Mouse (Mus musculus) kidney, postnatal 0 days (tissue): ENCODE results near the gene Tenm4. TPM values are rescaled to one million over a fixed set of nuclear protein-coding genes. Genes with fewer than 3 reads are reported as not detected.

Experiments used
- ATAC-seq: fragments of 200-750 bp; cut with Nextera tagmentation; replicated peaks from 2 replicates; pipeline ENCODE4 v1.8.0; 2017; ENCODE audit warnings: low read depth, moderate number of reproducible peaks, moderate TSS enrichment, moderate library complexity; ENCODE audit not compliant: low FRiP score
- DNase-seq: peaks from one replicate; pipeline ENCODE4 v3.0.0-alpha.2; 2016; ENCODE audit warnings: low spot score
- H3K27ac ChIP-seq: fragments of 300-500 bp; sonication (generic); 2 replicates; pipeline ENCODE4 v1.5.1; 2014; ENCODE audit warnings: mild to moderate bottlenecking
- H3K27me3 ChIP-seq: fragments of 300-500 bp; sonication (generic); 2 replicates; pipeline ENCODE4 v1.6.1; 2014; ENCODE audit warnings: low read length, mixed read lengths; ENCODE audit not compliant: insufficient read depth
- H3K36me3 ChIP-seq: fragments of 300-500 bp; sonication (generic); 2 replicates; pipeline ENCODE4 v1.6.1; 2014; ENCODE audit warnings: low read length, mixed read lengths; ENCODE audit not compliant: insufficient read depth
- H3K4me1 ChIP-seq: fragments of 300-500 bp; sonication (generic); replicated peaks from 2 replicates; pipeline ENCODE4 v1.6.1; 2014; ENCODE audit warnings: antibody characterized with exemption, low read length, mixed read lengths; ENCODE audit not compliant: insufficient read depth
- H3K4me2 ChIP-seq: fragments of 300-500 bp; sonication (generic); 2 replicates; pipeline ENCODE4 v1.6.1; 2014; ENCODE audit warnings: mild to moderate bottlenecking, low read length, moderate library complexity, mixed read lengths
- H3K4me3 ChIP-seq: fragments of 300-500 bp; sonication (generic); replicated peaks from 2 replicates; pipeline ENCODE4 v1.5.1; 2014; ENCODE audit warnings: low read depth, low read length
- H3K9ac ChIP-seq: fragments of 300-500 bp; sonication (generic); 2 replicates; pipeline ENCODE4 v1.6.1; 2014; ENCODE audit warnings: low read depth, low read length
- H3K9me3 ChIP-seq: fragments of 300-500 bp; sonication (generic); replicated peaks from 2 replicates; pipeline ENCODE4 v1.6.1; 2016; ENCODE audit warnings: low read length, inconsistent platforms, mixed read lengths
- CTCF ChIP-seq: IDR thresholded peaks from 2 replicates; pipeline ENCODE4 v1.5.1; 2016; ENCODE audit warnings: antibody characterized with exemption, low read depth, mild to moderate bottlenecking, moderate library complexity
- WGBS: fragments of 180-500 bp; shearing (Covaris S2); extraction: QIAGEN DNeasy Blood & Tissue Kit; methylation state at CpG from one replicate; pipeline ENCODE4 v1.1.7; 2014; 5-methylcytosine and 5-hydroxymethylcytosine counted together
- polyA plus RNA-seq: library from polyadenylated mRNA; unstranded; fragments of >200 nt; fragmentation: Nextera tagmentation; extraction: Ambion mirVana; gene quantifications from 2 replicates; pipeline ENCODE4 v1.2.1, GENCODE M21; 2015

Tenm4 gene
- polyA plus RNA-seq, 1 experiment from 2014 or later, result 22.6 TPM

GRCm38 (mm10) chr7:96154025-96154424 lies 17.0 kb upstream of the Tenm4 start:
- no peak overlapping the region for H3K27ac ChIP-seq
- no peak for ATAC-seq

DNA sequence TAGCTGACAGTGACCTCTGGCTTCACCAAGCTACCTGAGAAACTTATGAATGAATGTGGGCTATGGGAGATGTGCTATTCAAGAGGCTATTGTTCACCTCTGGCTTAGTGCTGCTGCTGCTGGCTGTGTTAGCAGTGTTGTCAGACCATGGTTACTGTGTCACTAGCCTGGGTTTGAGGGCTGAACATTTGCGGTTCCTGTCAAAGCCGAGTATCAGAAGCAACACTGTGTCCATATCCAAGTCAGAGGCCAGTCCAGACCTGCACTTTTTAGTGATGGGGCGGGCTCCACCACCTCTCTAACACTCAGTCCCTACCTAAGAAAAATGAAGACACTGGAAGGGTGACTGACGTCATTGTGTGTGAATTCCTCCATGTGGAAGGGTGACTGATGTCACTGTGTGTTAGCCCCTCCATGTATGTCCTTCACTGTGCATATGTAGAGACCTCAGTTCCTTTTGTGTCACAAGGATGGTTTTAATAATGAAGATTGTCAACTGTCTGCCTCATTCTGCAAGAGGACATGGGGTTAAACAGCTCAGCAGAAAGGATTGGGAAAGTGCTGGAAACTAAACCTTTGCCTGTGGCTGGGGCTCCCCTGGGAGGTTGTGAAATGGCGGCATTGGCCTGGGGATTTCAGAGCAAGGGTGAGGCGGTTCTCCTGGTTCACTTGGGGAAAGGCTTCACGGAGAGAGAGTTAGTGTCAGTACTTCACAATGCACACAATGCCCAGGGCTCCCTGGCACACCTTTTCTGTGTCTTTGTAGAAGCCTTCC lies 14.4 kb upstream of the Tenm4 start:
- no peak for ATAC-seq
- H3K4me2 ChIP-seq, result no peak overlapping the region
- H3K27me3 ChIP-seq, result no peaks in the 10 kb centered on the region
- 0 out of 2 replicates have a peak, but pooled peaks cover 3% of the 10 kb centered on the region for H3K4me1 ChIP-seq
- no peak for DNase-seq
- H3K36me3 ChIP-seq, result no peaks in the 10 kb centered on the region
- H3K4me3 ChIP-seq, result no peak overlapping the region
- no peak overlapping the region for H3K9ac ChIP-seq
- no peak for TF ChIP-seq CTCF
- no peaks in the 10 kb centered on the region for H3K9me3 ChIP-seq
- no peak overlapping the region for H3K27ac ChIP-seq
- 81% methylated on average over 7 of the region's 7 CpGs for WGBS

More at GRCm38 (mm10) chr7:96154025-96154424, 17.0 kb upstream of the Tenm4 start:
- Histone ChIP-seq H3K9ac (no peak overlapping the region), H3K4me1 (0 out of 2 replicates have a peak, but pooled peaks cover 3% of the 10 kb centered on the region), H3K36me3 (no peaks in the 10 kb centered on the region), H3K9me3 (no peaks in the 10 kb centered on the region), H3K4me3 (no peak overlapping the region), H3K27me3 (no peaks in the 10 kb centered on the region), H3K4me2 (no peak overlapping the region)
- 89% methylated on average over 3 of the region's 3 CpGs for WGBS
- no peak for DNase-seq
- no peak for TF ChIP-seq CTCF

DNA sequence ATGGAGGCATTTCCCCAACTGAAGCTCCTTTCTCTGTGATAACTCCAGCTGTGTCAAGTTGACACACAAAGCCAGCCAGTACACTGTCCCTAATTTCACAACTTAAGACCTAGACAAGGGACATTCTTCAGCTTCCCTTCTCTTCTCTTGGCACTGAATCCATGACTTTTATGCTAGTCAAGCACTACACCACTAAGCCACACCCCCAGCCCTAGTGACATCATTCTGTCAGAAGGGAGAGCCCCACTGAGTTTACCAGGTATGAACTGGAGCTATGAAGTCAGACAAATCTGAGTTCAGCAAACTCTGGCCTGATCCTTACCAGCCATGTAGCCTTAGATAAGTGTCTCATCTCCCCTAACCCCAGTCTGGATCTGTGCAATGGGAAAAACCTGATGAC lies 6.9 kb upstream of the Tenm4 start:
- Histone ChIP-seq H3K27ac (no peak overlapping the region), H3K4me3 (no peak overlapping the region), H3K4me2 (no peak overlapping the region), H3K27me3 (no peaks in the 10 kb centered on the region), H3K36me3 (no peaks in the 10 kb centered on the region), H3K9me3 (no peaks in the 10 kb centered on the region), H3K9ac (no peak overlapping the region), H3K4me1 (no peaks in the 10 kb centered on the region)
- ATAC-seq (no peak), DNase-seq (no peak)
- TF ChIP-seq CTCF, result no peak

DNA sequence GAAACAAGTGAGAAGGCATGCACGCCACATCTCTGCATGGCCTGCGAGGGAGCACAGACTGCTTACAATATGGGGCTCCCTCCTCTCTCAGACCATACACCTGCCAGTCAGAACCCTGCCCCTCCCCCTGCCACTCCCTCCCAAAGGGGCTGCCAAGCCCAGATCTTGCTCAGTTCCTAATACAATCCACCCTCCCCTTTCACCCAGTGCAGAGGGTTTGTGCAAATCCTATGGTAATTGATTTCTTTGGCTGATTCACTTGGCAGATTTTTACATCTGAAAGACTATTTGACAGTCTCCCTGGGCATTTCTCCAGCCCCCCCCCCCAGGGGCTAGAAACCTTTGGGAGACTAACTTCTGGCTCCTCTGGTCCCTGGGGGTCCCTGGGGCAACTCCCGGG lies 2.1 kb upstream of the Tenm4 start:
- Histone ChIP-seq H3K4me1 (no peaks in the 10 kb centered on the region), H3K4me3 (no peak overlapping the region), H3K9ac (no peak overlapping the region), H3K27ac (no peak overlapping the region), H3K9me3 (no peaks in the 10 kb centered on the region), H3K27me3 (no peaks in the 10 kb centered on the region), H3K36me3 (no peaks in the 10 kb centered on the region), H3K4me2 (no peak overlapping the region)
- no peak for TF ChIP-seq CTCF
- 55% methylated on average over 3 of the region's 3 CpGs for WGBS
- DNase-seq (no peak), ATAC-seq (peak; percentile 57; the same call in 1 of the 2 replicates)

DNA sequence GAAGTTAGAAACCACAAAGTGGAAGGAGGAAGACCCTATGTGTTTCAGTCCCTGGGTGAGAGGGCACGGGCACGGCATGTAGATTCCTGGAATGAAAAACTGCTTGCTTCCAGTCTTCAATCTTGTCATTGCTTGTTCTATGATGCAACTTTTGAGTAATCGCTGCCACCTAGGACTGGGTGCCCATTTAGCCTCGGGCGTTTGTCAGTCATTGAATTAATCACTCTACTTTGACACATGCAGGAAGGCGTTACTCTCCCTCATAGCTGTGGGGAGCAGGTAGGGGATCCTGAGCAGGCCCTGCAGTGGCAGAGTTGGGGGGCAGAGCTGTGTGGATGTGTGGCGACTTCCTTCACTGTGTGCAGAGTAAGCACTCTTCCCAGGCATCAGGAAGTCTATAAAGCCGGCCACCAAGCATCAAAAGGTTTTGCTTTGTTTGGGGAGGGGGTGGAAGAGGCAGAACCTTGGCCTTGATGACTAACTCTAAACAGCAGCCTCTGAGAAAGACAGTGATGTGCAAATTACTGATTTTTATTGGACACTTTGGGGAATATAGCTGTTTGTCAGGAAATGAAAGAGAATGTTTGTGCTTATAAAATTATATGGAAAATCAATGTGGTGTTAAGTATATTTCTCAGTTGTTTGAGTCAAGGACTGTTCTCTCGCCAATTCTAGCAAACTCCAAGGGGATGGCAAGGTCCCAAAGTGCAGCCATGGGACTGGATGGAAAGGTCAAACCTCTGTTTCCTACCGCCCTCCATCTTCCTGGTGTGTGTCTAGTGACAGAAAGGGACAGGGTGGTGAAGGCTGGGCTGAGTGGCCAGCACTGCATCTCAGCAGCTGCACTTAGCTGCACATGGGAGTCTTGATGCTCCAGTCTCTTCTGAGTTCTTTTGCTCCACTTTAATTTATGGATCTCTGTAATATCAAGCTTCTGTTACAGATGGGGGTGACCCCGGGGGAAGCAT lies 834 bp downstream of the Tenm4 start:
- H3K4me1 ChIP-seq, result no peaks in the 10 kb centered on the region
- ATAC-seq (no peak), DNase-seq (no peak)
- no peak overlapping the region for H3K9ac ChIP-seq
- no peak for TF ChIP-seq CTCF
- no peak overlapping the region for H3K4me3 ChIP-seq
- no peaks in the 10 kb centered on the region for H3K9me3 ChIP-seq
- H3K4me2 ChIP-seq, result peak overlapping the region; percentile 8
- no peak overlapping the region for H3K27ac ChIP-seq
- no peaks in the 10 kb centered on the region for H3K36me3 ChIP-seq
- WGBS, result 39% methylated on average over 11 of the region's 11 CpGs
- H3K27me3 ChIP-seq, result no peaks in the 10 kb centered on the region

DNA sequence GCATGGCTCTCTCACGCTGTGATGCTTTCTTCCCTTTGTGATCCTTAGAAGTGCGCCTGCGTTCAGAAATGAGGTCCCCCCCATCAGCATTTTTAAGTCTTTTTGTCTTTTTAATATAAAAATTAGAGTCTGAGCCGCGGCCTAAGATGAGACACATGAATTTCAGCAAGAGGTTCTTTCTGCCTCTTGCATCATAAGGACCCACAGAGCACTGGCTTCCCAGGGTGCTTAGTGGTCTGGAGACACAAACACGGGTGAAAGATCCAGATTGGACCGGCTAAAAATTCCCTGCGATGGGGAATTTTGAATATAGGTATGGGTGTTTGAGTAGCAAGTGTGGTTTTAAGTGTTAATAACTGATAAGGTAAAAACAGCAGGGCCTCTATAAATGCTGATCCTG lies 5.7 kb downstream of the Tenm4 start:
- H3K9ac ChIP-seq, result no peak overlapping the region
- H3K27ac ChIP-seq, result no peak overlapping the region
- H3K27me3 ChIP-seq, result no peaks in the 10 kb centered on the region
- ATAC-seq (no peak), DNase-seq (no peak)
- H3K9me3 ChIP-seq, result no peaks in the 10 kb centered on the region
- H3K4me3 ChIP-seq, result no peak overlapping the region
- H3K36me3 ChIP-seq, result no peaks in the 10 kb centered on the region
- TF ChIP-seq CTCF, result no peak
- no peaks in the 10 kb centered on the region for H3K4me1 ChIP-seq
- H3K4me2 ChIP-seq, result no peak overlapping the region
- WGBS, result 90% methylated on average over 8 of the region's 8 CpGs
